Mouse (Mus musculus) embryonic fibroblast, embryonic 13.5 days (primary cell): Measurements from ENCODE around the gene Zfp667.
"Not testable (repeated sequence)": the region's sequence is repeated elsewhere in the genome, so short reads cannot be mapped to it uniquely, and the experiment has no call there.

Source experiments
- CTCF ChIP-seq: IDR thresholded peaks from 2 replicates; pipeline ENCODE4 v1.5.1; 2011; ENCODE audit warnings: mild to moderate bottlenecking, control low read depth, low read length, moderate library complexity, borderline replicate concordance; ENCODE audit not compliant: insufficient read depth
- POLR2A ChIP-seq: IDR thresholded peaks from 2 replicates; pipeline ENCODE4 v1.6.1; 2011; ENCODE audit warnings: low read depth, mild to moderate bottlenecking, control low read depth, low read length, moderate library complexity

DNA sequence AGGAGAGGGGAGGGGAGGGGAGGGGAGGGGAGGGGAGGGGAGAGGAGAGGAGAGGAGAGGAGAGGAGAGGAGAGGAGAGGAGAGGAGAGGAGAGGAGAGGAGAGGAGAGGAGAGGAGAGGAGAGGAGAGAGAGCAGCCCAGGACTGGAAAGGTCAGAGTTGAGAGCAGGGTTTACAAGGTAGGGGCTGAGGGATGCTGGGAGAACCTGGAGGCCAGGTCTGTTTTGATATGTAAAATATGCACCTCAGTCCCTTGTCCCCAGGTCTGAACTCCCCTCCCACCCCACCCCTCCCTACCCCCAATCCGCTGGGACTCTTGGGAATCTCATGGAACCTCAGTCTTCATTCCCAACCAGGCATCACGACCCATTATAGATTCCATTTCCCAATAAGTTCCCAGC is 26.4 kb upstream of the Zfp667 start:
- not testable (repeated sequence) for TF ChIP-seq POLR2A, CTCF
